8 mouse cellular contexts compared by ENCODE assay signal in genomic region chr17:87282706-87283053, GRCm38 (mm10). TPM values are rescaled to one million over a fixed set of nuclear protein-coding genes. Genes with fewer than 3 reads are reported as not detected.
DNase-seq lines count a peak whose midpoint lies in the region; ATAC-seq and TF ChIP-seq lines count a peak whose summit lies in the region.

Gene Ttc7 (plus strand): TSS chr17:87282886.

- H3K4me1 ChIP-seq in heart, embryonic 11.5 days (ENCODE audit: control insufficient read depth, insufficient read depth, low read length), result peaks cover 10% of the 10 kb centered on the region
- peaks cover 5% of the 10 kb centered on the region for H3K4me1 ChIP-seq in kidney, postnatal 0 days (replicated peaks; ENCODE audit: insufficient read depth, low read length)
- peaks cover 14% of the 10 kb centered on the region for H3K4me1 ChIP-seq in liver, embryonic 11.5 days (replicated peaks; ENCODE audit: control insufficient read depth, insufficient read depth, low read length)
- H3K4me1 ChIP-seq in stomach, embryonic 14.5 days (ENCODE audit: control insufficient read depth, insufficient read depth, low read length), result peaks cover 11% of the 10 kb centered on the region; the same call in 1 of the 2 replicates

- H3K9me3 ChIP-seq in heart, embryonic 11.5 days (replicated peaks; ENCODE audit: control insufficient read depth, low read length), result no peaks in the 10 kb centered on the region
- no peaks in the 10 kb centered on the region for H3K9me3 ChIP-seq in kidney, postnatal 0 days (replicated peaks; ENCODE audit: low read length)
- H3K9me3 ChIP-seq in liver, embryonic 11.5 days (ENCODE audit: control insufficient read depth, low read length), result no peaks in the 10 kb centered on the region
- H3K9me3 ChIP-seq in stomach, embryonic 14.5 days (ENCODE audit: control insufficient read depth, low read depth, low read length), result no peaks in the 10 kb centered on the region

- H3K4me2 ChIP-seq in heart, embryonic 11.5 days, result peak within 1 kb of the TSS; percentile 97
- peak within 1 kb of the TSS; percentile 99 for H3K4me2 ChIP-seq in kidney, postnatal 0 days (ENCODE audit: low read length)
- H3K4me2 ChIP-seq in liver, embryonic 11.5 days, result peak within 1 kb of the TSS; percentile 89
- peak within 1 kb of the TSS; percentile 87 for H3K4me2 ChIP-seq in stomach, embryonic 14.5 days (replicated peaks; ENCODE audit: low read depth, low read length)

- H3K36me3 ChIP-seq in heart, embryonic 11.5 days (ENCODE audit: control insufficient read depth, insufficient read depth, low read length), result no peaks in the 10 kb centered on the region
- no peaks in the 10 kb centered on the region for H3K36me3 ChIP-seq in kidney, postnatal 0 days (ENCODE audit: insufficient read depth, low read length)
- no peaks in the 10 kb centered on the region for H3K36me3 ChIP-seq in liver, embryonic 11.5 days (ENCODE audit: control insufficient read depth, insufficient read depth, low read length)
- H3K36me3 ChIP-seq in stomach, embryonic 14.5 days (ENCODE audit: control insufficient read depth, insufficient read depth, low read length), result no peaks in the 10 kb centered on the region

- TF ChIP-seq CTCF in kidney, postnatal 0 days (IDR thresholded peaks at IDR 0.05; ENCODE audit: low read depth), result no peak

- 0% methylated on average over 24 of the region's 38 CpGs for WGBS in heart, embryonic 11.5 days (ENCODE audit: insufficient replicate concordance)
- WGBS in kidney, postnatal 0 days, result under 1% methylated on average over 30 of the region's 38 CpGs
- under 1% methylated on average over 37 of the region's 38 CpGs for WGBS in liver, embryonic 11.5 days
- WGBS in stomach, embryonic 14.5 days, result 1% methylated on average over 38 of the region's 38 CpGs

- peak within 1 kb of the TSS; percentile 82 for H3K9ac ChIP-seq in heart, embryonic 11.5 days (ENCODE audit: low read depth, low read length)
- H3K9ac ChIP-seq in kidney, postnatal 0 days (ENCODE audit: low read depth, low read length), result peak within 1 kb of the TSS; percentile 91
- H3K9ac ChIP-seq in liver, embryonic 11.5 days (ENCODE audit: low read depth, low read length), result peak within 1 kb of the TSS; percentile 93
- peak within 1 kb of the TSS; percentile 74 for H3K9ac ChIP-seq in stomach, embryonic 14.5 days (replicated peaks; ENCODE audit: low read depth, low read length)

- peak; percentile 99 for DNase-seq in B cell, adult 2 months
- DNase-seq in brain, adult 2 months (ENCODE audit: low read depth, low spot score), result peak; percentile 94
- DNase-seq in kidney, postnatal 0 days (ENCODE audit: low spot score), result peak; percentile 96
- DNase-seq in liver, embryonic 11.5 days (ENCODE audit: low spot score), result peak; percentile 97
- DNase-seq in naive thymus-derived CD4-positive, alpha-beta T cell, adult 2 months (ENCODE audit: low read depth), result peak; percentile 96

- H3K27ac ChIP-seq in heart, embryonic 11.5 days (ENCODE audit: low read depth, low read length), result peak within 1 kb of the TSS; percentile 72
- peak within 1 kb of the TSS; percentile 99 for H3K27ac ChIP-seq in kidney, postnatal 0 days
- H3K27ac ChIP-seq in liver, embryonic 11.5 days (ENCODE audit: low read depth, low read length), result peak within 1 kb of the TSS; percentile 94
- peak within 1 kb of the TSS; percentile 94 for H3K27ac ChIP-seq in stomach, embryonic 14.5 days (ENCODE audit: low read length)

- peak within 1 kb of the TSS; percentile 71 for H3K4me3 ChIP-seq in heart, embryonic 11.5 days (ENCODE audit: low read depth, low read length)
- H3K4me3 ChIP-seq in kidney, postnatal 0 days (replicated peaks; ENCODE audit: low read depth, low read length), result peak within 1 kb of the TSS; percentile 80
- H3K4me3 ChIP-seq in liver, embryonic 11.5 days (ENCODE audit: low read depth, low read length), result peak within 1 kb of the TSS; percentile 83
- peak within 1 kb of the TSS; percentile 54 for H3K4me3 ChIP-seq in stomach, embryonic 14.5 days (ENCODE audit: low read depth, low read length)

- ATAC-seq in erythroblast, adult 5-6 weeks (replicated peaks; ENCODE audit: low FRiP score, poor library complexity, severe bottlenecking), result peak; percentile 82
- ATAC-seq in heart, embryonic 11.5 days (replicated peaks; ENCODE audit: insufficient number of reproducible peaks, low FRiP score, low TSS enrichment), result peak; percentile 94
- ATAC-seq in kidney, postnatal 0 days (replicated peaks; ENCODE audit: low FRiP score, low read depth), result peak; percentile 93
- ATAC-seq in liver, embryonic 11.5 days (replicated peaks; ENCODE audit: low FRiP score), result peak; percentile 94
- ATAC-seq in stomach, embryonic 14.5 days (ENCODE audit: insufficient number of reproducible peaks, insufficient read depth, low FRiP score, low read depth), result peak; percentile 92

- H3K27me3 ChIP-seq in heart, embryonic 11.5 days (ENCODE audit: control insufficient read depth, insufficient read depth, low read length), result peaks cover 39% of the 10 kb centered on the region
- no peaks in the 10 kb centered on the region for H3K27me3 ChIP-seq in kidney, postnatal 0 days (ENCODE audit: insufficient read depth, low read length)
- peaks cover 2% of the 10 kb centered on the region; the same call in 1 of the 2 replicates for H3K27me3 ChIP-seq in liver, embryonic 11.5 days (replicated peaks; ENCODE audit: control insufficient read depth, insufficient read depth, low read length)
- H3K27me3 ChIP-seq in stomach, embryonic 14.5 days (ENCODE audit: control insufficient read depth, insufficient read depth, low read length), result peaks cover 10% of the 10 kb centered on the region

RNA-seq across cellular contexts. Expression of gene Ttc7, which starts in this region (rescaled TPM):
- 17.9 and 19.0 TPM in 2 replicates for total RNA-seq in erythroblast, adult 5-6 weeks (2015; ENCODE audit: low replicate concordance)
- total RNA-seq in erythroblast, adult 5-6 weeks (2017; ENCODE audit: low replicate concordance), result 16.3 and 35.7 TPM in 2 replicates
- polyA plus RNA-seq in heart, embryonic 11.5 days (2014; fragmentation: Nextera tagmentation; extraction: Ambion mirVana), result 1.4 and 1.9 TPM in 2 replicates
- 15.4 and 16.3 TPM in 2 replicates for polyA plus RNA-seq in kidney, postnatal 0 days (2015; fragmentation: Nextera tagmentation; extraction: Ambion mirVana)
- 14.1 and 14.3 TPM in 2 replicates for polyA plus RNA-seq in liver, embryonic 11.5 days (2014; fragmentation: Nextera tagmentation; extraction: Ambion mirVana)
- 4.6 and 5.9 TPM in 2 replicates for polyA plus RNA-seq in stomach, embryonic 14.5 days (2014; fragmentation: Nextera tagmentation; extraction: Ambion mirVana)

Comparison
In these comparisons a context has a peak if more than half of its experiments do, and no peak if none do; other contexts are left out.
1. Peak in every context shown above with its lines: DNase-seq, ATAC-seq, H3K4me3 ChIP-seq and H3K27ac ChIP-seq.